Mouse (Mus musculus) gastrocnemius, postnatal 10 days (tissue): ENCODE measurements around the gene Krtap11-1. TPM values are rescaled to one million over a fixed set of nuclear protein-coding genes. Genes with fewer than 3 reads are reported as not detected.

Source experiments
- total RNA-seq, 2 experiments: library from RNA; stranded (reverse); gene quantifications; 2 replicates each; pipeline ENCODE4 v1.2.3; 2021

Gene Krtap11-1
- total RNA-seq, 2 experiments from 2014 or later = not detected

Other genes with a start within 250 kb of the Krtap11-1 start
- gene Krtap21-1, start 167.3 kb downstream of the Krtap11-1 start, total RNA-seq = not detected
- gene Krtap6-2, start 151.1 kb downstream of the Krtap11-1 start, total RNA-seq = not detected
- 1 to 10 TPM in 1 of 2 experiments, not detected in 1; 1.1 TPM for gene Krtap8-1, start 83.2 kb downstream of the Krtap11-1 start, total RNA-seq
- under 1 TPM in 1 of 2 experiments, not detected in 1; 0.56 TPM for gene Krtap7-1, start 62.9 kb downstream of the Krtap11-1 start, total RNA-seq